Mouse (Mus musculus): ENCODE data around the gene Coro7.

Coro7 gene

GRCm38 (mm10) chr16:4616829-4617228 lies 62.7 kb downstream of the Coro7 start:
- 86% methylated on average over 4 of the region's 4 CpGs for WGBS

DNA sequence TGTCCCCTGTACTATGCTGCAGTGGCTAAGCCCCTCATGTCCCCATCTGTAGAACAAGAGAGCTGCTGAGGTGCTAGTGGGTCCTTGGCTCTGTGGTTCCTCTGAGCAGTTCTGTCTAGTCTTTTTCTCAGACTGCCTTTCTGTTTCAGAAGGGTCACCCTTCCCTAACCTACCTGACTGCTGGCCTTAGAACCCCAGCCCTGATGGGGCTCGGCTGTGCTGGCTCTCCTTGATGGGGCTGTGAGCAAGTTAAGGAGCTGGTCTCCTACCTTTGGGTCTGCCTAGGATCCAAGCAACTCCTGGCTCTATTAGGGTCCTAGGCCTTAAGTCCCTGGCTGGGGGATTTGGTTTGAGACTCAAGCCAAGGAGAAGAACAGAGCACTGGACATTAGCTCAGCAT lies 64.3 kb downstream of the Coro7 start:
- WGBS: 81% methylated on average over 1 of the region's 1 CpGs

DNA sequence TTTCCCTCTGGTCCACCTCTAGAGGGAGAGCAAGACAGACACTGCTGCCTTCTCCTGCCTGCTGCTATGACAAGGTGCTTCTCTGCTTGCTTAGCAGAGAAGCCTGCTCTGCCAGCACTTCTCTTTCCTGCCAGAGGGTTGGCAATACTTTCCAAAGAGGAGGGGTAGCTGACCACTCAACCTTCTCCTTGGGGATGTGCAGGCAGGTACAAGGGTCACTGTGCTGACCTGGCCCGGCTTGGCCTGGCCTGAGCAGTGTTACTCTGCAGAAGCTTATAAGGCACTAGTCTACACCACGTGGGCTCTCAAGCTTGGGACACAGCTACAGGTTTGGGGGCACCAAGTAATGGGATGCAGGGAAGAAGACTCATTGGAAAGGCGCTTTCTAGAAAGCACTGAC lies 64.9 kb downstream of the Coro7 start:
- WGBS: 93% methylated on average over 3 of the region's 3 CpGs

DNA sequence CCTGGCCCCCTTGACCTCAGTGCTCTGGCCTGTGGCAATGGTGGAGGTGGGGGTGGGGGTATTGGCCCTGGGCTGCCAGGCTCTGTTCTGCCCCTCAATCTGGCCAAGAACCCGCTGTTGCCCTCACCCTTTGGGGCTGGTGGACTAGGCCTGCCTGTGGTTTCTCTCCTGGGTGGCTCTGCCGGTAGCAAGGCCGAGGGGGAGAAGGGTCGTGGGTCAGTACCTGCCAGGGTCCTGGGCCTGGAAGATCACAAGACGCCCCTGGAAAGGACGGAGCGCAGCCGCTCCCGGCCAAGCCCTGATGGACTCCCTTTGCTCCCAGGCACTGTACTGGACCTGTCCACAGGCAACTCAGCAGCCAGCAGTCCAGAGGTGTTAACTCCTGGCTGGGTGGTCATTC lies 65.8 kb downstream of the Coro7 start:
- 95% methylated on average over 9 of the region's 9 CpGs for WGBS

DNA sequence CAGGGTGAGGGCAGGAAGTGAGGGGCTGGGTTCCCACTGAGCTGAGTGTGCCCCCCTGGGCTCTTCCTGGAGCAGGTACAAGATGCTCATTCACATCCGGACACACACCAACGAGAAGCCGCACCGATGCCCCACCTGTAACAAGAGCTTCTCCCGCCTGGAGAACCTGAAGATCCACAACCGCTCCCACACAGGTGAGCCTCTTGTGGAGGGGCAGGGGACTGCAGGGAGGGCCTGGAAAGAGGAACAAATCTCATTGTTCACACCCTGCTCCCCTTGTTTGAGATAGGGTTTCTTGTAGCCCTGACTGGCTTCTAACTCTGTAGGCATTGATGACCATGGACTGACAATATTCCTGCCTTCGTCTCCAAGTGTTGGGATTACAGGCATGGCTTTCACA lies 67.9 kb downstream of the Coro7 start:
- WGBS: 91% methylated on average over 7 of the region's 7 CpGs

DNA sequence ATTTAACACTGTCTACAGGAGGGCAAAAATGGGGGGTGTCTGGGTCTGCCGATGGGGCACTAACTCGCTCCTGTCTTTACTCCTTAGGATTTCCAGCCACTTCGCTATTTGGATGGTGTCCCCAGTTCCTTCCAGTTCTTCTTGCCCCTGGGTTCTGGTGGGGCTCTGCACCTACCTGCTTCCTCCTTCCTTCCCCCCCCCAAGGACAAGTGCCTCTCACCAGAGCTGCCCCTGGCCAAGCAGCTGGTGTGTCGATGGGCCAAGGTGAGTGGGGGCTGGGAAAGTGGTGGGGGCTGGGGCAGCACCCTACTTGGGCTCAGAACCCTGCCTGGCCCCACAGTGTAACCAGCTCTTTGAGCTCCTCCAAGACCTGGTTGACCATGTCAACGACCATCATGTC lies 68.4 kb downstream of the Coro7 start:
- WGBS: 95% methylated on average over 5 of the region's 5 CpGs

GRCm38 (mm10) chr16:4608532-4609059 lies 71.0 kb downstream of the Coro7 start:
- WGBS: 90% methylated on average over 19 of the region's 19 CpGs

- 50% methylated on average over 9 of the region's 9 CpGs for WGBS
These were observed 71.6 kb downstream of the Coro7 start for GRCm38 (mm10) chr16:4607818-4608531.

DNA sequence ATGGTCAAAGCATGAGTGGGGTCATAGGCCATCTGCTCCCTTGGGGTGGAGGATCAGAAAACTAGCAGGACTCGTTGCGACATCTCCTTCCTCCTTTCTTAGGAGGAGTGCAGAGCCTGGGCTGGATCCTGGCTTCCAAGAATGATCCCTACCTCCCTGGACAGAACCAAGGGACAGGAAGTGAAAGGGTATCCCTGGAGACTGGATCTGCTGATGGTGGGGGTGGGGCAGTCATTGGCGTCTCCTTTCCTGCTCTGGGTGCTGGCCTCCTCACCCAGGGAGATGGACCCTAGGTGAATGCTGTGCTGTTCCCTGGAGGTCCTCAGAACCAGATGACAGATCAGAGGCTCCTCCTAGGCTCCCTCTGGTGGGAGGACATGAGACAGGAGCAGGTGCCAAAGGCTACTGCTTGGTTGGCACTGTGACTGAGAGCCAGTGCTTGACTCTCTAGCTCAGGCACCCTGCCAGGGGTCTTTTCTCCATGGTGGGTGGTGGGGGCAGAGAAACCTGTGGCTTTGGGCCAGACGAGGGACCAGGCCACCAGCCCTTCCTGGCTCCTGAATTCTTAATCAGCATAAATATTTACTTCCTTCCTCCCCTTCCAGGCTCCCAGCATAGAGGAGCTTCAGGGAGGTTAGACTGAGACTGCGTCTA lies 73.0 kb downstream of the Coro7 start:
- WGBS: 40% methylated on average over 5 of the region's 5 CpGs

GRCm38 (mm10) chr16:4605514-4606131 lies 74.0 kb downstream of the Coro7 start:
- 74% methylated on average over 13 of the region's 13 CpGs for WGBS

GRCm38 (mm10) chr16:4604293-4604837 lies 75.2 kb downstream of the Coro7 start:
- 77% methylated on average over 11 of the region's 11 CpGs for WGBS

DNA sequence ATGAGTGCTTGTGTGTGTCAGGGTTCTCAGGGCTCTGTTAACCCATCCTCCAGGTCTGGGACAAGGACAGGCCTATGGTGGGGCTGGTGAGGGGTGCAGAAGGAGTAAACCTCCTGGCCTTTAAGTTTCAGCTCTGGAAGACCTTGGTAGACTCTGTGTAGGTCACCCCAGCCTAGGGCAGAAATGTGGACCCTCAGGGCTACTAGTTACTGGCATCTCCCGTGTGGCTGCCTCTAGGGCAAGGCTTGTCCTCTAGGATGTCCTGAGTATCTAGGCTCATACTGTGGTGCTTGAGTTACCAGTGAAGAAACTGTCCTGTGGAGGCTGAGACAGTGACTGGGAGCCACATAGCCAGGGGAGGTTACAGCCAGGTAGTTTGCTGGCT lies 76.1 kb downstream of the Coro7 start:
- 82% methylated on average over 1 of the region's 1 CpGs for WGBS

DNA sequence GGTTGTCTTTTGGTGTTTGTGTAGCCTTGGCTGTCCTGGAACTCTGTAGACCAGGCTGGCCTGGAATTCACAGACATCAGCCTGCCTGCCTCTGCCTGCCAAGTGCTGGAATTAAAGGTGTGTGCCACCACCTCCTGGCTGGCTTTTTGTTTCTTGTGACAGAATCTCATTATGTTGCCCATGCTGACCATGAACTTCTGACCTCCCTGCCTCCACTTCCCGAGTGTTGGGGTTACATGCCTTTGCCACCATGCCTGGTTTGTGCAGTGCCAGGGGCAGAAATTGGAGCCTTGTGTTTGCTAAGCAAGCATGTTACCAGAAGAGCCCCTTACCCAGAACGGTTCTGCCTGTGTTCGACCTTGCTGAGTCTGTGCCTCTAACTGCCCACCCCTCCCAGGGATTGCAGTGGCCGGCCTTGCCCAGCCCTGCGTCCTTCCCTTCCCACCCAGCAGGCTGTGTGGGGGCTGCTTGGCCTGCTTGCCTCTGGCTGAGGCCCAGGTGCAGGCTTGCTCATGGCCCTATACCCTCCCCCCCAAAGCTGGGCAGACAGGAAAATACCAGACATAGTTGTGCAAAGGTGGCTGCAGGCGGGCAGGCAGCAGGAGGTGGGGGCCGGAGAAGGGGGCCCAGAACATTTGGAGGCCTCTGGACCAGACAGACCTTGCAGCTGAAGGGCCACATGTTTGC lies 76.7 kb downstream of the Coro7 start:
- WGBS: 44% methylated on average over 7 of the region's 7 CpGs

DNA sequence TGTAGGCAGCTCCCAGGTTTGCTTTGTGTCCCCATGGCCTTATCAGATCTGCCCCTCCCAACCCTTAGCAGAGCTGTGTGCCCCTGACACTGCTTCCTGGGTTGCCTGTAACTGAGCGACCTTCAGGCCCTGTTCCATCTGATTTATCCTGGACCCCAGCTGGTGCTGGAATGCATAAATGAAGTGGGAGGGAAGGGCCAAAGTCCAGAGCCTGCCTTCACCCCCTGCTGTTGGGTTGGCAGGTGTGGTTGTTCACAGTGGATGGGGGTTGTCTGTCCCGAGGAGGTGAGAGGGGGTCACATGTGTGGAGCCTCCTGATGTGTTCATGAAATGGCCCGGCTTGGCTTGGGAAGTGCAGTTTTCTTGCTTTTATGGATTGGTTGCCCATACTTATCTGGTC lies 77.4 kb downstream of the Coro7 start:
- WGBS: 43% methylated on average over 3 of the region's 3 CpGs

- WGBS: 90% methylated on average over 9 of the region's 9 CpGs
These were observed 78.8 kb downstream of the Coro7 start for GRCm38 (mm10) chr16:4600701-4601310.

GRCm38 (mm10) chr16:4599616-4600015 lies 80.0 kb downstream of the Coro7 start:
- WGBS: 84% methylated on average over 3 of the region's 3 CpGs

GRCm38 (mm10) chr16:4598891-4599543 lies 80.6 kb downstream of the Coro7 start:
- 27% methylated on average over 6 of the region's 6 CpGs for WGBS

DNA sequence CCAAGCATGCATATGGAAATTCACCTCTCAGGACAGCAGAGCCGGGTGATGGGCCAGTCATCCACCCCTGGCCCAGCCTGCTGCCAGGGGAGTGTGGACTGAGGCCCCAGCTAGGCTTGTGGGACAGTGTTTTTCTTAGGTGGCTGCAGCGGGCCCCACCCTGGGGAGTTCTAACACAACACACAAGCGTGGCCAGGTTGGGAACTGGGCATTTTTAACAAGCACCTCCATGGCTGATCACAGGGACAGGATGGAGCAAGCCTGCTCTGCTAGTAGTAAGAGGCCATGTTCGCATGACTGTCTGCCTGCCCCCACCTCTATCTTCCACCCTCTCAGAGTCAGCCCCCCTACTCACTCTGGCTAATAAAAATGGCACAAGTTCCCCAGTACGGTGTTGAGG lies 81.5 kb downstream of the Coro7 start:
- whole genome bisulfite sequencing: 83% methylated on average over 5 of the region's 5 CpGs

- 75% methylated on average over 7 of the region's 7 CpGs for WGBS
These were observed 82.3 kb downstream of the Coro7 start for GRCm38 (mm10) chr16:4597296-4597695.

- WGBS: 52% methylated on average over 2 of the region's 2 CpGs
These were observed 82.7 kb downstream of the Coro7 start for GRCm38 (mm10) chr16:4596836-4597235.

DNA sequence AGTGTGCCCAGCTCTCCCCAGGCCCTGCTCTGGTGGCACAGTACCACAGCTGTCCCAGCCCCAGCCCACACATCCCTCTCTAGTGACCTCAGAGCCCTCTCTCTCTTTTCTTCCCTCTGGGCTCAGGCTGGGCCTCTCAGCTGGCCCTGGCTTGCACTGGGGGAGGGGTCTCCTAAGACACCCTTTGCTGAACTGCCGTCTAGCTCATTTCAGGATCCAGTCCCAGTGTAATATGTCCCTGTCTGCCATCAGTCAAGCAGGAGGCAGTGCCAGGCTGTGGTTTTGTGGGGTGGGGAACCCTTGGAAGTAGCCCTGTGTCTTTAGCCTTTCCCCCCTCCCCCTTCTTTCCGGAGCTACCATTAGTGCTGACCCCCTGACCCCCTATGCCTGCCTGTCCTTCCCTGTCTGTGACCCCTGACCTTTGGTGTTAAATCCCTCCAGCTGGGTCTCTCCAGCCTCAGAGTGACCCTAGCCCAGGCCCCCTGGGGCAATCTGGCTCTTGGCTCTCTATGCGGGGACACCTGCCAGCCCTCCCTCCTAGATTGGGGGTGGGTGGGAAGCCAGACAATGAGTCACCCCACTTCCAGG lies 83.3 kb downstream of the Coro7 start:
- 30% methylated on average over 3 of the region's 3 CpGs for WGBS
